Mouse (Mus musculus): ENCODE data around the gene Rpl18a. TPM values are rescaled to one million over a fixed set of nuclear protein-coding genes. Genes with fewer than 3 reads are reported as not detected.

Gene Rpl18a
- polyA plus RNA-seq, 1 experiment, result 3,092 TPM

DNA sequence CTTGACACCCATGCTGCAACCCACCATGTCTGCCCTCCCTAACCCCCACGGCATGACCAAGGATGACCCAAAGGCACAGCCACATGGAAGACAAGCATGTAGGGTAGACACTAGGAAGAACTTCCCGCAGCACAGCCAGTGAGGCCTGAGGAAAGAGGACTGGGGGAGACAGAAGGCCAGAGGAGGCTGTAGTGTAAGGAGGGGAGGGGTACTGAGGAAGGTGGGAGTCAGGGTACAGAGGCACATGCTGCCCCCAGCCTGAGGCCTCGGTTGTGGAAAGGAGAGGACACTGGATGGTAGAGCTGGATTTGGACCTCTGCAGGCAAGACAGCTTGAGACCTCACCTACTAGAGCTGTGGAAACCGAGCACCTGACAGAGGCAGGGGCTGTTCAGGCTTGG, 46.3 kb downstream of the Rpl18a start:
- DNase-seq (ENCODE audit: low read depth), result no peak

DNA sequence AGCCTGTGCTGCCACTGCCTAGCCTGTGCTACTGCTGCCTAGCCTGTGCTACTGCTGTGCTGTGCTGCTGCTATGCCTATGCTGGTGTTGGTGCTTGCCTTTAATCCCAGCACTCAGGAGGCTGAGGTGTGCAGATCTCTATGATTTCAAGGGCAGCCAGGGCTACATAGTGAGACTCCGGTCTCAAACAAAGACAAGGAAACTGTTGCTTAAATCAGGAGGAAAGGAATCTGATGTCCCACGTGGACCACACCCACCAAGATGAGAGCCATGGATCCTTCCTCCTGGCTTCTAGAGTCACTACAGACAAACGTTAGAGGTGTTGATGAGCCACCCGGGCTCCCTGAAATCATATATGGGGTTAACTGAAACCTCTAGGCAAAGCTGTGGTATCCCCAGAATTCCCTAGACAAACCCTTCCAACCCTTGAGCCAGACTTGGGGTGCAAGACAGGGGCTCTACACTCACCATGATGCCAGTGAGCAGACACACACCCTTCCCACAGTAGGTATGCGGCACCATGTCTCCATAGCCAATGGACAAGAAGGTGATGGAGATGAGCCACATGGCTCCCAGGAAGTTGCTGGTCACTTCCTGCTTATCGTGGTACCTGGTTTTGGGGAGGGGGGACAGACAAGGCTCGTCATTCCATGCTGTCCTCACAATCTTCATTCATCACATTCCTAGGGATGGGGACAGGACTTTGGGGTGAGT, 46.9 kb downstream of the Rpl18a start:
- DNase-seq (ENCODE audit: low read depth), result no peak
- TF ChIP-seq POLR2A (IDR thresholded peaks at IDR 0.05; ENCODE audit: borderline replicate concordance, extremely low read depth, insufficient read depth, insufficient read length, poor library complexity, severe bottlenecking) (no peak), CTCF (IDR thresholded peaks at IDR 0.05; ENCODE audit: borderline replicate concordance, extremely low read depth, insufficient read depth, insufficient read length) (no peak)

More for the DNA sequence above, 46.3 kb downstream of the Rpl18a start:
- TF ChIP-seq POLR2A (IDR thresholded peaks at IDR 0.05; ENCODE audit: borderline replicate concordance, extremely low read depth, insufficient read depth, insufficient read length, poor library complexity, severe bottlenecking), result no peak
- TF ChIP-seq CTCF (IDR thresholded peaks at IDR 0.05; ENCODE audit: borderline replicate concordance, extremely low read depth, insufficient read depth, insufficient read length), result no peak

DNA sequence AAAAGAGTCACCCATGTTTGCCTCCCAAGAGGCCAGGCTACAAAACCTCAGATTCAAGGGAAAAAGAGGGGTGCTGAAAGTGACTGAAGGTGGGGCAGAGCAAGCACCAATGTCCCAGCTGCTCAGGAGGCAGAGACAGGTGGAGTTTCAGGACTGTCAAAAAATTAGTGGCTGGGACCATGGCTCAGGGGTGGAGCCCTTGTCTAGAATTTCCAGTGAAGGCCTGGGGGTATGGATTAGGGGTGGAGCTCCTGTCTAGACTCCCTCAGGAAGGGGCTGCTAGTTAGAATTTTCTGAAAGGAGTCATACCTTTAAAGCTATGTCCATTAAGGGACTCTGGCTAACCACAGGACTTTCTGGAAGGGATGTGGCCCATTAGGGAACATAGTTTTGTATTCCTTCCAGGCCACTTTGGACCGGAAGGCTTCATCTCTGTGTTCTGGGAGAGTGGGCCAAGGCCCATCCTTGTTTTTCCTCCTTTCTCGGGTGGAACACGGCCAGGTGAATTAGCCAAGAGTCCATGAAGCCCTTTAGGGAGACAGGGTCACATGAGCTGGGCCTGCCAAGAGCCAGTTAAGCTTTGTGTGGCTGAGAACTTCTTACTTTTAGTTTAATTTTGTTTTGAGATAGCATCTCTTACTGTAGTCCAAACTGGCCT, 47.8 kb downstream of the Rpl18a start:
- DNase-seq (ENCODE audit: low read depth), result no peak
- TF ChIP-seq POLR2A (IDR thresholded peaks at IDR 0.05; ENCODE audit: borderline replicate concordance, extremely low read depth, insufficient read depth, insufficient read length, poor library complexity, severe bottlenecking) (no peak), CTCF (IDR thresholded peaks at IDR 0.05; ENCODE audit: borderline replicate concordance, extremely low read depth, insufficient read depth, insufficient read length) (no peak)

- DNase-seq (ENCODE audit: low read depth), result no peak
- TF ChIP-seq CTCF (IDR thresholded peaks at IDR 0.05; ENCODE audit: borderline replicate concordance, extremely low read depth, insufficient read depth, insufficient read length), result no peak
- no peak for TF ChIP-seq POLR2A (IDR thresholded peaks at IDR 0.05; ENCODE audit: borderline replicate concordance, extremely low read depth, insufficient read depth, insufficient read length, poor library complexity, severe bottlenecking)
These were observed 50.6 kb downstream of the Rpl18a start for GRCm38 (mm10) chr8:70846371-70847154.

DNA sequence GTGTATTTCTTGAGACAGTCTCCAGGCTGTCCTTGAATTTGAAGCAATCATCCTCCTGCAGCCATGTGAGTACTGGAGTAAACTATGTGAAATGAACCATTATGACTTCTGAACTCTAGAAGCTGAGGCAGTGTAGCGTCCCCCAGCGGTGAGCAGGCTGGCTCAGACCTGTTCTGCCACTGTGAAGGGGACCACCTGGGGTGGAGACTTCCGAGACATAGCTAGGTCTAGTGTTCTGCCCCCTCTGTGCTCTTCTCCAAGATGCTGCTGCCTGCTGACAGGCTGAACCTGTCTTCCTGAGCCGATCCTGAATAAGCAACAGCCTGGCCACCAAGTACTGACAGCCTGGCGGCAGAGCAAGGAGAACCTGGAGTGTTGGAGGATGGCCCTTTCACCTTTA, 52.1 kb downstream of the Rpl18a start:
- TF ChIP-seq CTCF (IDR thresholded peaks at IDR 0.05; ENCODE audit: borderline replicate concordance, extremely low read depth, insufficient read depth, insufficient read length), result no peak
- no peak for TF ChIP-seq POLR2A (IDR thresholded peaks at IDR 0.05; ENCODE audit: borderline replicate concordance, extremely low read depth, insufficient read depth, insufficient read length, poor library complexity, severe bottlenecking)
- no peak for DNase-seq (ENCODE audit: low read depth)

Other genes starting within 250 kb of the Rpl18a start
- 80.8 and 83.7 TPM in 2 replicates for gene Pgpep1, start 237.0 kb downstream of the Rpl18a start, polyA plus RNA-seq (2012; rRNA removed)
- 159 and 208 TPM in 2 replicates for gene Lsm4, start 224.2 kb downstream of the Rpl18a start, polyA plus RNA-seq (2012; rRNA removed)
- 281 and 291 TPM in 2 replicates for gene Jund, start 198.5 kb downstream of the Rpl18a start, polyA plus RNA-seq (2012; rRNA removed)
- gene Iqcn, start 194.0 kb downstream of the Rpl18a start, polyA plus RNA-seq (2012; rRNA removed), result 0.10 and 0.23 TPM in 2 replicates
- not detected in 2 replicates for gene Gm3336, start 178.9 kb downstream of the Rpl18a start, polyA plus RNA-seq (2012; rRNA removed)
- gene Pde4c, start 173.7 kb downstream of the Rpl18a start, polyA plus RNA-seq (2012; rRNA removed), result 0.40 and 0.58 TPM in 2 replicates
- 468 and 475 TPM in 2 replicates for gene Rab3a, start 142.7 kb downstream of the Rpl18a start, polyA plus RNA-seq (2012; rRNA removed)
- gene Mpv17l2, start 136.5 kb downstream of the Rpl18a start, polyA plus RNA-seq (2012; rRNA removed), result 29.1 and 45.0 TPM in 2 replicates
- gene Pik3r2, start 120.7 kb downstream of the Rpl18a start, polyA plus RNA-seq (2012; rRNA removed), result 150 and 161 TPM in 2 replicates
- 45.2 and 48.3 TPM in 2 replicates for gene Mast3, start 92.4 kb downstream of the Rpl18a start, polyA plus RNA-seq (2012; rRNA removed)
- gene Il12rb1, start 89.0 kb downstream of the Rpl18a start, polyA plus RNA-seq (2012; rRNA removed), result 0.11 and 0.14 TPM in 2 replicates
- 27.2 and 38.6 TPM in 2 replicates for gene Arrdc2, start 57.7 kb downstream of the Rpl18a start, polyA plus RNA-seq (2012; rRNA removed)
- gene Kcnn1, start 34.2 kb downstream of the Rpl18a start, polyA plus RNA-seq (2012; rRNA removed), result 37.8 and 38.4 TPM in 2 replicates
- 94.9 and 111 TPM in 2 replicates for gene Ccdc124, start 23.5 kb downstream of the Rpl18a start, polyA plus RNA-seq (2012; rRNA removed)
- gene Slc5a5, start 4.7 kb downstream of the Rpl18a start, polyA plus RNA-seq (2012; rRNA removed), result 1.2 and 1.3 TPM in 2 replicates
- gene Map1s, start 8.5 kb upstream of the Rpl18a start, polyA plus RNA-seq (2012; rRNA removed), result 76.8 and 80.6 TPM in 2 replicates